Mouse (Mus musculus) hindbrain, embryonic 14.5 days (tissue): Measurements from ENCODE around the gene Nol4l. TPM values are rescaled to one million over a fixed set of nuclear protein-coding genes. Genes with fewer than 3 reads are reported as not detected.

Experiments
- ATAC-seq: fragments of 200-750 bp; cut with Nextera tagmentation; 2 replicates; pipeline ENCODE4 v1.8.0; 2017; ENCODE audit warnings: moderate number of reproducible peaks, mild to moderate bottlenecking, moderate TSS enrichment, moderate library complexity; ENCODE audit not compliant: low FRiP score
- DNase-seq: peaks from one replicate; pipeline ENCODE4 v3.0.0-alpha.2; 2015; ENCODE audit warnings: low spot score
- H3K27ac ChIP-seq: fragments of 300-500 bp; sonication (generic); 2 replicates; pipeline ENCODE4 v1.5.1; 2014; ENCODE audit warnings: mild to moderate bottlenecking, moderate library complexity
- H3K27me3 ChIP-seq: fragments of 300-500 bp; sonication (generic); 2 replicates; pipeline ENCODE4 v1.6.1; 2014; ENCODE audit warnings: mild to moderate bottlenecking, low read length, mixed read lengths; ENCODE audit not compliant: control insufficient read depth, insufficient read depth
- H3K36me3 ChIP-seq: fragments of 300-500 bp; sonication (generic); replicated peaks from 2 replicates; pipeline ENCODE4 v1.6.1; 2014; ENCODE audit not compliant: control insufficient read depth, insufficient read depth
- H3K4me1 ChIP-seq: fragments of 300-500 bp; sonication (generic); replicated peaks from 2 replicates; pipeline ENCODE4 v1.6.1; 2014; ENCODE audit warnings: antibody characterized with exemption, low read length, mixed read lengths; ENCODE audit not compliant: control insufficient read depth, insufficient read depth
- H3K4me2 ChIP-seq: fragments of 300-500 bp; sonication (generic); replicated peaks from 2 replicates; pipeline ENCODE4 v1.6.1; 2014; ENCODE audit warnings: mild to moderate bottlenecking, moderate library complexity
- H3K4me3 ChIP-seq: fragments of 300-500 bp; sonication (generic); replicated peaks from 2 replicates; pipeline ENCODE4 v1.5.1; 2014; ENCODE audit warnings: mild to moderate bottlenecking, low read length
- H3K9ac ChIP-seq: fragments of 300-500 bp; sonication (generic); 2 replicates; pipeline ENCODE4 v1.6.1; 2014
- H3K9me3 ChIP-seq: fragments of 300-500 bp; sonication (generic); 2 replicates; pipeline ENCODE4 v1.6.1; 2016; ENCODE audit warnings: low read length; ENCODE audit not compliant: control insufficient read depth
- WGBS: fragments of 180-500 bp; shearing (Covaris S2); extraction: QIAGEN DNeasy Blood & Tissue Kit; methylation state at CpG from one replicate; pipeline ENCODE4 v1.1.7; 2014; 5-methylcytosine and 5-hydroxymethylcytosine counted together
- polyA plus RNA-seq: library from polyadenylated mRNA; unstranded; fragments of >200 nt; fragmentation: Nextera tagmentation; extraction: Ambion mirVana; gene quantifications from 2 replicates; pipeline ENCODE4 v1.2.1, GENCODE M21; 2014

Gene Nol4l
- polyA plus RNA-seq, 1 experiment from 2014 or later: 44.8 TPM

GRCm38 (mm10) chr2:153408971-153409370 is 120.8 kb downstream of the Nol4l start:
- H3K4me2 ChIP-seq: no peak overlapping the region
- ATAC-seq (no peak), DNase-seq (no peak)
- H3K9me3 ChIP-seq: no peaks in the 10 kb centered on the region
- H3K4me1 ChIP-seq: no peaks in the 10 kb centered on the region
- H3K4me3 ChIP-seq: no peak overlapping the region
- H3K36me3 ChIP-seq: peaks cover 91% of the 10 kb centered on the region
- H3K27me3 ChIP-seq: no peaks in the 10 kb centered on the region
- 82% methylated on average over 3 of the region's 3 CpGs for WGBS
- no peak overlapping the region for H3K27ac ChIP-seq
- no peak overlapping the region for H3K9ac ChIP-seq

- no peak overlapping the region for H3K4me2 ChIP-seq
- DNase-seq (no peak), ATAC-seq (no peak)
- no peaks in the 10 kb centered on the region for H3K27me3 ChIP-seq
- no peak overlapping the region for H3K27ac ChIP-seq
- H3K9ac ChIP-seq: no peak overlapping the region
- H3K36me3 ChIP-seq: peaks cover 82% of the 10 kb centered on the region
- H3K4me3 ChIP-seq: no peak overlapping the region
- no peaks in the 10 kb centered on the region for H3K4me1 ChIP-seq
- 79% methylated on average over 6 of the region's 6 CpGs for WGBS
- no peaks in the 10 kb centered on the region for H3K9me3 ChIP-seq
These were observed 122.9 kb downstream of the Nol4l start for GRCm38 (mm10) chr2:153406882-153407281.

- no peak overlapping the region for H3K4me3 ChIP-seq
- no peaks in the 10 kb centered on the region for H3K9me3 ChIP-seq
- DNase-seq (no peak), ATAC-seq (no peak)
- no peak overlapping the region for H3K9ac ChIP-seq
- H3K27ac ChIP-seq: no peak overlapping the region
- no peak overlapping the region for H3K4me2 ChIP-seq
- peaks cover 82% of the 10 kb centered on the region for H3K36me3 ChIP-seq
- no peaks in the 10 kb centered on the region for H3K27me3 ChIP-seq
- H3K4me1 ChIP-seq: no peaks in the 10 kb centered on the region
- 87% methylated on average over 3 of the region's 3 CpGs for WGBS
These were observed 124.9 kb downstream of the Nol4l start for GRCm38 (mm10) chr2:153404882-153405281.

GRCm38 (mm10) chr2:153404062-153404461 is 125.7 kb downstream of the Nol4l start:
- H3K27ac ChIP-seq: no peak overlapping the region
- WGBS: 96% methylated on average over 3 of the region's 3 CpGs
- H3K9me3 ChIP-seq: no peaks in the 10 kb centered on the region
- H3K27me3 ChIP-seq: no peaks in the 10 kb centered on the region
- DNase-seq (no peak), ATAC-seq (no peak)
- H3K9ac ChIP-seq: no peak overlapping the region
- H3K4me1 ChIP-seq: no peaks in the 10 kb centered on the region
- no peak overlapping the region for H3K4me3 ChIP-seq
- H3K4me2 ChIP-seq: no peak overlapping the region
- H3K36me3 ChIP-seq: peaks cover 83% of the 10 kb centered on the region

GRCm38 (mm10) chr2:153399166-153399565 is 130.6 kb downstream of the Nol4l start:
- WGBS: 79% methylated on average over 15 of the region's 15 CpGs
- Histone ChIP-seq H3K4me1 (no peaks in the 10 kb centered on the region), H3K9ac (no peak overlapping the region), H3K27me3 (no peaks in the 10 kb centered on the region), H3K4me3 (no peak overlapping the region), H3K27ac (no peak overlapping the region), H3K36me3 (peaks cover 89% of the 10 kb centered on the region), H3K4me2 (no peak overlapping the region), H3K9me3 (no peaks in the 10 kb centered on the region)
- ATAC-seq: no peak
- no peak for DNase-seq

- Histone ChIP-seq H3K4me3 (no peak overlapping the region), H3K4me2 (no peak overlapping the region), H3K9me3 (no peaks in the 10 kb centered on the region), H3K9ac (no peak overlapping the region), H3K27me3 (no peaks in the 10 kb centered on the region), H3K36me3 (peaks cover 97% of the 10 kb centered on the region), H3K4me1 (no peaks in the 10 kb centered on the region), H3K27ac (no peak overlapping the region)
- 93% methylated on average over 11 of the region's 11 CpGs for WGBS
- DNase-seq (no peak), ATAC-seq (no peak)
These were observed 131.8 kb downstream of the Nol4l start for GRCm38 (mm10) chr2:153397790-153398515.

GRCm38 (mm10) chr2:153393045-153393444 is 136.7 kb downstream of the Nol4l start:
- WGBS: 91% methylated on average over 10 of the region's 10 CpGs
- H3K4me1 ChIP-seq: no peaks in the 10 kb centered on the region
- H3K9ac ChIP-seq: no peak overlapping the region
- H3K27me3 ChIP-seq: no peaks in the 10 kb centered on the region
- no peak for DNase-seq
- ATAC-seq: no peak
- H3K4me3 ChIP-seq: no peak overlapping the region
- H3K4me2 ChIP-seq: no peak overlapping the region
- H3K9me3 ChIP-seq: no peaks in the 10 kb centered on the region
- H3K36me3 ChIP-seq: peaks cover 70% of the 10 kb centered on the region
- no peak overlapping the region for H3K27ac ChIP-seq

GRCm38 (mm10) chr2:153389831-153390230 is 139.9 kb downstream of the Nol4l start:
- Histone ChIP-seq H3K4me3 (no peak overlapping the region), H3K9me3 (no peaks in the 10 kb centered on the region), H3K36me3 (peaks cover 45% of the 10 kb centered on the region), H3K9ac (no peak overlapping the region), H3K4me2 (no peak overlapping the region), H3K4me1 (no peaks in the 10 kb centered on the region), H3K27ac (no peak overlapping the region), H3K27me3 (no peaks in the 10 kb centered on the region)
- 92% methylated on average over 2 of the region's 2 CpGs for whole genome bisulfite sequencing
- DNase-seq (no peak), ATAC-seq (no peak)

GRCm38 (mm10) chr2:153380479-153380878 is 149.3 kb downstream of the Nol4l start:
- ATAC-seq: no peak
- 93% methylated on average over 1 of the region's 1 CpGs for WGBS
- H3K27me3 ChIP-seq: no peaks in the 10 kb centered on the region

GRCm38 (mm10) chr2:153375380-153375779 is 154.4 kb downstream of the Nol4l start:
- Histone ChIP-seq H3K4me3 (no peak overlapping the region), H3K36me3 (peaks cover 7% of the 10 kb centered on the region), H3K4me2 (no peak overlapping the region), H3K9me3 (no peaks in the 10 kb centered on the region), H3K9ac (no peak overlapping the region), H3K27me3 (no peaks in the 10 kb centered on the region), H3K4me1 (no peaks in the 10 kb centered on the region), H3K27ac (no peak overlapping the region)
- DNase-seq: no peak
- no peak for ATAC-seq
- 69% methylated on average over 2 of the region's 2 CpGs for WGBS

More at GRCm38 (mm10) chr2:153380479-153380878, 149.3 kb downstream of the Nol4l start:
- Histone ChIP-seq H3K4me2 (no peak overlapping the region), H3K4me1 (no peaks in the 10 kb centered on the region), H3K9me3 (no peaks in the 10 kb centered on the region), H3K4me3 (no peak overlapping the region), H3K9ac (no peak overlapping the region), H3K27ac (no peak overlapping the region), H3K36me3 (peaks cover 29% of the 10 kb centered on the region)
- DNase-seq: no peak
